Mouse (Mus musculus) embryonic facial prominence, embryonic 15.5 days (tissue): ENCODE measurements around the gene Uqcc3. TPM values are rescaled to one million over a fixed set of nuclear protein-coding genes. Genes with fewer than 3 reads are reported as not detected.
"Not testable (repeated sequence)": the region's sequence is repeated elsewhere in the genome, so short reads cannot be mapped to it uniquely, and the experiment has no call there.

Experiments used
- ATAC-seq: fragments of 200-750 bp; cut with Nextera tagmentation; 2 replicates; pipeline ENCODE4 v1.8.0; 2017; ENCODE audit warnings: low read depth, moderate TSS enrichment; ENCODE audit not compliant: insufficient number of reproducible peaks, low FRiP score, low TSS enrichment
- H3K27ac ChIP-seq: fragments of 300-500 bp; sonication (generic); replicated peaks from 2 replicates; pipeline ENCODE4 v1.5.1; 2015; ENCODE audit warnings: mild to moderate bottlenecking, inconsistent platforms
- H3K27me3 ChIP-seq: fragments of 300-500 bp; sonication (generic); 2 replicates; pipeline ENCODE4 v1.6.1; 2015; ENCODE audit warnings: inconsistent platforms
- H3K36me3 ChIP-seq: fragments of 300-500 bp; sonication (generic); 2 replicates; pipeline ENCODE4 v1.6.1; 2015; ENCODE audit warnings: mild to moderate bottlenecking, inconsistent platforms
- H3K4me1 ChIP-seq: fragments of 300-500 bp; sonication (generic); 2 replicates; pipeline ENCODE4 v1.6.1; 2015; ENCODE audit warnings: inconsistent platforms
- H3K4me2 ChIP-seq: fragments of 300-500 bp; sonication (generic); replicated peaks from 2 replicates; pipeline ENCODE4 v1.6.1; 2015; ENCODE audit warnings: mild to moderate bottlenecking, inconsistent platforms
- H3K4me3 ChIP-seq: fragments of 300-500 bp; sonication (generic); replicated peaks from 2 replicates; pipeline ENCODE4 v1.5.1; 2015; ENCODE audit warnings: mild to moderate bottlenecking, inconsistent platforms
- H3K9ac ChIP-seq: fragments of 300-500 bp; sonication (generic); 2 replicates; pipeline ENCODE4 v1.6.1; 2015; ENCODE audit warnings: inconsistent platforms
- H3K9me3 ChIP-seq: fragments of 300-500 bp; sonication (generic); replicated peaks from 2 replicates; pipeline ENCODE4 v1.6.1; 2016; ENCODE audit warnings: inconsistent platforms
- WGBS: fragments of 180-500 bp; shearing (Covaris S2); methylation state at CpG from one replicate; pipeline ENCODE4 v1.1.7; 2015; 5-methylcytosine and 5-hydroxymethylcytosine counted together
- polyA plus RNA-seq: library from polyadenylated mRNA; unstranded; fragments of >200 nt; fragmentation: Nextera tagmentation; extraction: Ambion mirVana; gene quantifications from 2 replicates; pipeline ENCODE4 v1.2.1, GENCODE M21; 2015

The Uqcc3 gene
- polyA plus RNA-seq, 1 experiment from 2014 or later: 65.1 TPM

GRCm38 (mm10) chr19:8842961-8843360 is 37.8 kb downstream of the Uqcc3 start:
- ATAC-seq: no peak
- no peak overlapping the region for H3K9ac ChIP-seq
- WGBS: 83% methylated on average over 6 of the region's 6 CpGs

GRCm38 (mm10) chr19:8841012-8841411 is 39.7 kb downstream of the Uqcc3 start:
- no peak for ATAC-seq
- WGBS: 93% methylated on average over 7 of the region's 7 CpGs
- no peaks in the 10 kb centered on the region for H3K27me3 ChIP-seq
- peak overlapping the region; percentile 73 for H3K4me2 ChIP-seq
- H3K9ac ChIP-seq: peak overlapping the region; percentile 54
- peaks cover 32% of the 10 kb centered on the region for H3K4me1 ChIP-seq
- peak overlapping the region; percentile 45 for H3K4me3 ChIP-seq
- H3K27ac ChIP-seq: no peak overlapping the region
- H3K9me3 ChIP-seq: no peaks in the 10 kb centered on the region
- peaks cover 4% of the 10 kb centered on the region for H3K36me3 ChIP-seq

More at GRCm38 (mm10) chr19:8842961-8843360, 37.8 kb downstream of the Uqcc3 start:
- H3K27me3 ChIP-seq: no peaks in the 10 kb centered on the region
- H3K4me3 ChIP-seq: no peak overlapping the region
- peaks cover 23% of the 10 kb centered on the region for H3K36me3 ChIP-seq
- no peaks in the 10 kb centered on the region for H3K9me3 ChIP-seq
- no peak overlapping the region for H3K27ac ChIP-seq
- peaks cover 31% of the 10 kb centered on the region for H3K4me1 ChIP-seq
- H3K4me2 ChIP-seq: no peak overlapping the region

- Histone ChIP-seq H3K9ac (peak overlapping the region; percentile 54), H3K36me3 (peaks cover 6% of the 10 kb centered on the region), H3K4me3 (peak overlapping the region; percentile 45), H3K4me2 (peak overlapping the region; percentile 73), H3K9me3 (no peaks in the 10 kb centered on the region), H3K4me1 (peaks cover 32% of the 10 kb centered on the region), H3K27me3 (no peaks in the 10 kb centered on the region), H3K27ac (no peak overlapping the region)
- 24% methylated on average over 29 of the region's 29 CpGs for WGBS
- peak; percentile 56 for ATAC-seq
These were observed 40.6 kb downstream of the Uqcc3 start for GRCm38 (mm10) chr19:8839908-8840791.

DNA sequence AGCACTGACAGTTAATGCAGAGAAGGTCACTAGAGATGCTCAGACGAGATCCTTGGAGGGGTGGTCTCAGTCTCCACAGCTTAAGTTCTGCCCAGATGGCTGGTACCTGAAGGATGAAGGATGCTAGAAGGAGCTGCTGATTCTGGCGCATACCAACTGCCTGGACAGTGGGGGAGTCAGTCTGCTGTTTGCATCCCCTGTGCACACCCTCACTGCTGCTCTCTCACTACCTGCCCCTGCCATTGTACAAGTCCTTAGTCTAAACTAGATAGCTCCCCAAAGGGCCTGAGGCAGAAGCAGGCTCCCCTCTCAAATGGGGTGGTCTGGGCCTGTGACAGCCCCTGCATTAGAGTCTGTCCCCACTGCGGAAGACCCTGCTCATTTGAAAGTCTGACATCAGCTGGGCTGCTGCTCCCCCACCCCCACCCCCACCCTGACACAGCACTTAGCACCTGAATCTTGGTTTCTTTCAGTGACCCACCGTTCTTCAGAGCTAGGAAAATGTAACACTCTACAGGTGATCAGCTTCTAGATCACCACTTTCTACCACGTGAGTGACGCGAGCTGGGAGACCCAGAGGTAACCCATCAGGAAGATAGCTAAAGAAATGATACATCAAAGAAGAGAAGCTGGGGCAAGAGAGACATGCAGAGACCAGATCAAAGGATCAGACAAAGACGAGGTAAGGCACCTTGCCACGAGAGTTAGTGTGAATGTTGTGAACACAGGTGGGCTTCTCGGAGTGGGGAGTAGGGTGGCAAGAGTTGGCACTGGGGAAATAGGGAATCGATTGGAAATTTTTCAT is 41.4 kb downstream of the Uqcc3 start, which contains the start of gene Gng3:
Gene Gng3, minus strand, starts transcription at position 92 of the 805 bp plus-strand sequence.
- no peak for ATAC-seq
- peaks cover 14% of the 10 kb centered on the region for H3K36me3 ChIP-seq
- 55% methylated on average over 11 of the region's 11 CpGs for whole genome bisulfite sequencing
- H3K9ac ChIP-seq: peak within 1 kb of the TSS; percentile 80
- H3K9me3 ChIP-seq: no peaks in the 10 kb centered on the region
- peak within 1 kb of the TSS; percentile 61 for H3K4me3 ChIP-seq
- peaks cover 32% of the 10 kb centered on the region for H3K4me1 ChIP-seq
- peak within 1 kb of the TSS; percentile 98 for H3K27ac ChIP-seq
- no peaks in the 10 kb centered on the region for H3K27me3 ChIP-seq
- H3K4me2 ChIP-seq: peak within 1 kb of the TSS; percentile 88

GRCm38 (mm10) chr19:8838041-8838730 is 42.5 kb downstream of the Uqcc3 start:
- Histone ChIP-seq H3K4me2 (peak overlapping the region; percentile 88), H3K9ac (peak overlapping the region; percentile 80), H3K36me3 (peaks cover 25% of the 10 kb centered on the region), H3K4me3 (peak overlapping the region; percentile 61), H3K4me1 (peaks cover 32% of the 10 kb centered on the region), H3K9me3 (no peaks in the 10 kb centered on the region), H3K27ac (peak overlapping the region; percentile 98), H3K27me3 (no peaks in the 10 kb centered on the region)
- ATAC-seq: no peak
- 19% methylated on average over 15 of the region's 15 CpGs for WGBS

GRCm38 (mm10) chr19:8837251-8837791 is 43.4 kb downstream of the Uqcc3 start, which contains the start of gene Bscl2:
Gene Bscl2 (plus strand): TSS chr19:8837467.
- Histone ChIP-seq H3K27ac (peak within 1 kb of the TSS; percentile 98), H3K4me2 (peak within 1 kb of the TSS; percentile 88), H3K4me3 (peak within 1 kb of the TSS; percentile 61), H3K27me3 (no peaks in the 10 kb centered on the region), H3K9ac (peak within 1 kb of the TSS; percentile 80), H3K36me3 (peaks cover 34% of the 10 kb centered on the region), H3K4me1 (peaks cover 32% of the 10 kb centered on the region), H3K9me3 (no peaks in the 10 kb centered on the region)
- peak; percentile 78 for ATAC-seq
- WGBS: under 1% methylated on average over 38 of the region's 38 CpGs

DNA sequence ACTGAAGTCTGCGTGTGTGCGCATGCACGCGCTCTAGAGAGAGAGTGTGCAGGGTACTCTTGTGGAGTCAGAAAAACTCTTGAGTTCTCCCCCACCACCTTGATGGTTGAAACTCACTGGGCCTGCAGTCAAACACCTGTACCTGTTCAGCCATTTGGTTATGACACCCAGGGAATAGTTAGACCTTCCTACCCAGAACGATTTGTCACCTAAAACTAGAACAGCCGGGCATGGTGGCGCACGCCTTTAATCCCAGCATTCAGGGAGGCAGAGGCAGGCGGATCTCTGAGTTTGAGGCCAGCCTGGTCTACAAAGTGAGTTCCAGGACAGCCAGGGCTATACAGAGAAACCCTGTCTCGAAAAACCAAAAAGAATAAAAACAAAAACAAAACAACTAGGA is 44.4 kb downstream of the Uqcc3 start:
- H3K4me3 ChIP-seq, H3K4me2 ChIP-seq, H3K9me3 ChIP-seq, H3K9ac ChIP-seq, ATAC-seq, H3K27me3 ChIP-seq: not testable (repeated sequence)
- WGBS: 97% methylated on average over 10 of the region's 10 CpGs
- Histone ChIP-seq H3K27ac (peak overlapping the region; percentile 98; the same call in 1 of the 2 replicates), H3K4me1 (peaks cover 32% of the 10 kb centered on the region), H3K36me3 (peaks cover 43% of the 10 kb centered on the region)

DNA sequence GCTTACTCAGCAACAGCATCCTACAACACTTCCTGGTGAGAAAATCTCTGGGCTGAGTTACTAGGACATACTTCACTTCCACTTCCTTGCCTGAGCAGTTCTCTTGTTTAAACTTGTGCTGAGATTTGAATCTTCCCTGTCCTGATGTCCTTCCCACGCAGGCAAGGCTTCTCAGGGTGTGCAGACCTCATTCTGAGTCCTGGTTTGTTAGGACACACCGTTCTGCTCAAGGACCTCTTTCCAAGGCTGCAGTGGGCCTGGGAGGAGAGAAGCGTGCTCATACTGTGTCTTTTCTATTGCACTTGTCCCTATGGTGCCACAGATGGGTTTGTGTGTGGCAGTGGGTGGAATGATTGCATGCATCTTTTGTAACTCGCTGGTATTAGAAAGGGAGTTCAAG is 47.8 kb downstream of the Uqcc3 start:
- Histone ChIP-seq H3K27ac (no peak overlapping the region), H3K27me3 (no peaks in the 10 kb centered on the region), H3K4me2 (no peak overlapping the region), H3K4me3 (no peak overlapping the region), H3K9ac (no peak overlapping the region), H3K4me1 (peaks cover 3% of the 10 kb centered on the region), H3K9me3 (no peaks in the 10 kb centered on the region), H3K36me3 (peaks cover 76% of the 10 kb centered on the region)
- ATAC-seq: no peak
- 83% methylated on average over 4 of the region's 4 CpGs for WGBS

DNA sequence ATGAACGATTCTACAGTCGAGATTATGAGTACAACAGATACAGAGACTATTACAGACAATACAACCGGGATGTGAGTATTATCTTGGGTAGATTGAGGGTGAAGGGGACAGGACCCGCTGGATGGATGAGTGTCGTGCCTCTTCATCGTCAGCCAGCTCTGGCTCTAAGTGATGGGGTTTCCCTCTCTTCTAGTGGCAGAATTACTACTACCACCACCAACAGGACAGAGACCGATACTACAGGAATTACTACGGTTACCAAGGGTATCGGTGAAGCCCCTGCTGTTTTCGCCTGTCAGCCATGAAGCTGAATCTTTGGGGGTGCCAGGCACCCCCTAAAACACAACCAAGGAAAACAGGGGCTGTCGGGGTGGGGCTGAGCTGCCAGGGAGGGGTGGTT is 49.5 kb downstream of the Uqcc3 start:
- Histone ChIP-seq H3K4me3 (no peak overlapping the region), H3K27me3 (no peaks in the 10 kb centered on the region), H3K27ac (no peak overlapping the region), H3K9me3 (no peaks in the 10 kb centered on the region), H3K4me2 (no peak overlapping the region), H3K4me1 (0 out of 2 replicates have a peak, but pooled peaks cover 3% of the 10 kb centered on the region), H3K9ac (no peak overlapping the region), H3K36me3 (peaks cover 93% of the 10 kb centered on the region)
- ATAC-seq: no peak
- 77% methylated on average over 11 of the region's 11 CpGs for WGBS

DNA sequence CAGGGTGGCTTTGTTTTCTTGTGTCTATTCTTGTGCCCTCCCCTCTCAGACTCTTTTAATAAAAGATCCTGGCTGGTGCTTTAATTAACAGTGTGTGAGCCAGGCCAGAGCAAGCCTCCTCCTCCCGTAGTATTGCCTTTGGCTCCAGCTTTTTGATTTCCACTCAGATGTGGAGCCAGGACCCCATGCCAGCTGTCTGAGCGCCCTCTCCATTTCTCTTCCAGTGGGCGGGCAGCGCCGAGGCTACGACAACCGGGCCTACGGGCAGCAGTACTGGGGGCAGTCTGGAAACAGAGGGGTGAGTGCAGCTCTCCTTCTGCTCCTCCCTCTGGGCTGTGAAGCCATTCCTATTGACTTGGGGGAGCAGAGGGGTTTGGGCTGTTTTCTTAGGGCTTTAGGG is 50.1 kb downstream of the Uqcc3 start:
- H3K4me1 ChIP-seq: 0 out of 2 replicates have a peak, but pooled peaks cover 3% of the 10 kb centered on the region
- H3K9me3 ChIP-seq: no peaks in the 10 kb centered on the region
- no peaks in the 10 kb centered on the region for H3K27me3 ChIP-seq
- ATAC-seq: no peak; the same call in 1 of the 2 replicates
- H3K27ac ChIP-seq: no peak overlapping the region
- peaks cover 98% of the 10 kb centered on the region for H3K36me3 ChIP-seq
- no peak overlapping the region for H3K4me3 ChIP-seq
- no peak overlapping the region for H3K4me2 ChIP-seq
- H3K9ac ChIP-seq: no peak overlapping the region
- WGBS: 91% methylated on average over 8 of the region's 8 CpGs
